Mouse (Mus musculus): ENCODE measurements around the gene Methig1. TPM values are rescaled to one million over a fixed set of nuclear protein-coding genes. Genes with fewer than 3 reads are reported as not detected.
"Not testable (repeated sequence)": the region's sequence is repeated elsewhere in the genome, so short reads cannot be mapped to it uniquely, and the experiment has no call there.

Methig1 gene
- not detected in 2 replicates for polyA plus RNA-seq (2012; rRNA removed)

GRCm38 (mm10) chr15:100352711-100353250, at the start of gene Methig1, which contains the start of gene Mettl7a2:
Gene Methig1, plus strand, starts transcription at chr15:100353149.
Gene Mettl7a2, plus strand, starts transcription at chr15:100353200.
- TF ChIP-seq POLR2A (IDR thresholded peaks at IDR 0.05; ENCODE audit: borderline replicate concordance, extremely low read depth, insufficient read depth, insufficient read length, poor library complexity, severe bottlenecking) (no peak), CTCF (IDR thresholded peaks at IDR 0.05; ENCODE audit: borderline replicate concordance, extremely low read depth, insufficient read depth, insufficient read length) (no peak)
- no peak for DNase-seq (ENCODE audit: low read depth)

GRCm38 (mm10) chr15:100303428-100304018, 49.4 kb upstream of the Methig1 start:
- DNase-seq (ENCODE audit: low read depth): no peak
- TF ChIP-seq CTCF (IDR thresholded peaks at IDR 0.05; ENCODE audit: borderline replicate concordance, extremely low read depth, insufficient read depth, insufficient read length): no peak

GRCm38 (mm10) chr15:100304019-100304991, 48.6 kb upstream of the Methig1 start, which contains the start of gene Mettl7a1:
Gene Mettl7a1, plus strand, starts transcription at chr15:100304140.
- TF ChIP-seq POLR2A (IDR thresholded peaks at IDR 0.05; ENCODE audit: borderline replicate concordance, extremely low read depth, insufficient read depth, insufficient read length, poor library complexity, severe bottlenecking) (no peak; the same call in 1 of the 2 replicates), CTCF (IDR thresholded peaks at IDR 0.05; ENCODE audit: borderline replicate concordance, extremely low read depth, insufficient read depth, insufficient read length) (no peak)
- peak; percentile 92 for DNase-seq (ENCODE audit: low read depth)

- TF ChIP-seq POLR2A (IDR thresholded peaks at IDR 0.05; ENCODE audit: borderline replicate concordance, extremely low read depth, insufficient read depth, insufficient read length, poor library complexity, severe bottlenecking): no peak
- TF ChIP-seq CTCF (IDR thresholded peaks at IDR 0.05; ENCODE audit: borderline replicate concordance, extremely low read depth, insufficient read depth, insufficient read length): no peak
- DNase-seq (ENCODE audit: low read depth): no peak
Observed at GRCm38 (mm10) chr15:100306201-100306600, 46.7 kb upstream of the Methig1 start.

- peak; percentile 86 for DNase-seq (ENCODE audit: low read depth)
- peak; percentile 31; the same call in 1 of the 2 replicates for TF ChIP-seq CTCF (IDR thresholded peaks at IDR 0.05; ENCODE audit: borderline replicate concordance, extremely low read depth, insufficient read depth, insufficient read length)
Observed at GRCm38 (mm10) chr15:100307438-100308096, 45.4 kb upstream of the Methig1 start.

- DNase-seq (ENCODE audit: low read depth): no peak
- TF ChIP-seq CTCF (IDR thresholded peaks at IDR 0.05; ENCODE audit: borderline replicate concordance, extremely low read depth, insufficient read depth, insufficient read length): no peak
Observed at GRCm38 (mm10) chr15:100312346-100312745, 40.6 kb upstream of the Methig1 start.

GRCm38 (mm10) chr15:100314448-100315145, 38.4 kb upstream of the Methig1 start:
- DNase-seq (ENCODE audit: low read depth): no peak
- no peak for TF ChIP-seq POLR2A (IDR thresholded peaks at IDR 0.05; ENCODE audit: borderline replicate concordance, extremely low read depth, insufficient read depth, insufficient read length, poor library complexity, severe bottlenecking)
- TF ChIP-seq CTCF (IDR thresholded peaks at IDR 0.05; ENCODE audit: borderline replicate concordance, extremely low read depth, insufficient read depth, insufficient read length): no peak

GRCm38 (mm10) chr15:100318014-100318671, 34.8 kb upstream of the Methig1 start:
- not testable (repeated sequence) for DNase-seq (ENCODE audit: low read depth)

GRCm38 (mm10) chr15:100319884-100320283, 33.1 kb upstream of the Methig1 start:
- TF ChIP-seq POLR2A (IDR thresholded peaks at IDR 0.05; ENCODE audit: borderline replicate concordance, extremely low read depth, insufficient read depth, insufficient read length, poor library complexity, severe bottlenecking) (no peak), CTCF (IDR thresholded peaks at IDR 0.05; ENCODE audit: borderline replicate concordance, extremely low read depth, insufficient read depth, insufficient read length) (no peak)

GRCm38 (mm10) chr15:100320295-100320905, 32.5 kb upstream of the Methig1 start:
- no peak for DNase-seq (ENCODE audit: low read depth)
- TF ChIP-seq CTCF (IDR thresholded peaks at IDR 0.05; ENCODE audit: borderline replicate concordance, extremely low read depth, insufficient read depth, insufficient read length) (no peak), POLR2A (IDR thresholded peaks at IDR 0.05; ENCODE audit: borderline replicate concordance, extremely low read depth, insufficient read depth, insufficient read length, poor library complexity, severe bottlenecking) (no peak)

More at GRCm38 (mm10) chr15:100319884-100320283, 33.1 kb upstream of the Methig1 start:
- no peak for DNase-seq (ENCODE audit: low read depth)
